Mouse (Mus musculus) cerebellum, adult 2 months (tissue): ENCODE measurements at regions not wholly inside any gene's neighbourhood (a gene's known extent, or its start where the extent isn't known, plus 50 kb on each side); places are given as distances from the start of the nearest gene placed in this dataset.

ENCODE experiments used
- CTCF ChIP-seq: fragments of 200-500 bp; IDR thresholded peaks from 2 replicates; pipeline ENCODE4 v1.5.1; 2011; ENCODE audit warnings: low read depth, mild to moderate bottlenecking, control low read depth, low read length, moderate library complexity, borderline replicate concordance; ENCODE audit not compliant: insufficient read depth
- POLR2A ChIP-seq: fragments of 200-500 bp; IDR thresholded peaks from 2 replicates; pipeline ENCODE4 v1.6.1; 2011; ENCODE audit warnings: low read length, control low read depth, borderline replicate concordance; ENCODE audit not compliant: insufficient read depth

DNA sequence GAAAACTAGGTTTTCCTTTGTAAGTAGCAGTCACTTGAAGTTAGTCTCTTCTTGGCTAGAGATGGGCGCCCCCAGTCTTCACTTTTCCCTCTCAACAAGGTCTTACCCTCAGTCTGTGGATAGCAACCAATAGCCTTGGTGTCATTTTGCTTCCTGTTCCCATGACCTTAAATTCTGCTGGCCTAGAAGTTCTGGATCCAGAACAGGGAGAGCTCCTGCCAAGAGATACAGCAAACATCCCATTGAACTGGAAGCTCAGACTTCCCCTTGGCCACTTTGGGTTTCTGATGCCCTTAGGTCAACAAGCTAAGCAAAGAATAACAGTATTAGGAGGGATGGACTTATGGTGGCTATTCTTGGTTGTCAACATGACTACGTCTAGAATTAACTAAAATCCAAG is 64.5 kb downstream of the Dusp6 start:
- TF ChIP-seq CTCF (no peak), POLR2A (no peak)
